Mouse (Mus musculus) ES-E14 (cell line): Measurements from ENCODE around the gene Trim59. TPM values are rescaled to one million over a fixed set of nuclear protein-coding genes. Genes with fewer than 3 reads are reported as not detected.

Experiments used
- DNase-seq: peaks from one replicate; pipeline ENCODE4 v3.0.0-alpha.2; 2013; ENCODE audit warnings: low read depth, low spot score
- H3K27ac ChIP-seq: 2 replicates; pipeline ENCODE4 v1.5.1; 2012; ENCODE audit warnings: low read depth, mild to moderate bottlenecking, low read length, moderate library complexity, mixed read lengths; ENCODE audit not compliant: poor library complexity, insufficient read depth, severe bottlenecking
- H3K36me3 ChIP-seq: 2 replicates; pipeline ENCODE4 v1.6.1; 2012; ENCODE audit warnings: mild to moderate bottlenecking, low read length, moderate library complexity, mixed read lengths; ENCODE audit not compliant: control insufficient read depth, poor library complexity, insufficient read depth, severe bottlenecking
- H3K4me1 ChIP-seq, 2 experiments: fragments of 150-350 bp in 1 of 2; sonication (generic) in 1 of 2; 2 replicates each; pipeline ENCODE4 v1.6.1; 2012; ENCODE audit warnings: low read length in 2 of 2, mild to moderate bottlenecking in 1 of 2, mixed read lengths in 1 of 2; ENCODE audit not compliant: control insufficient read depth in 2 of 2, insufficient read depth in 2 of 2, poor library complexity in 1 of 2
- H3K4me3 ChIP-seq, 2 experiments: fragments of 150-350 bp in 1 of 2; sonication (generic) in 1 of 2; 2 replicates each; pipeline ENCODE4 v1.5.1; 2012; ENCODE audit warnings: low read length in 2 of 2, low read depth in 1 of 2, mild to moderate bottlenecking in 1 of 2, mixed read lengths in 1 of 2; ENCODE audit not compliant: insufficient read depth in 1 of 2, poor library complexity in 1 of 2, severe bottlenecking in 1 of 2
- H3K9ac ChIP-seq: 2 replicates; pipeline ENCODE4 v1.6.1; 2012; ENCODE audit warnings: low read depth, mild to moderate bottlenecking, low read length, mixed read lengths; ENCODE audit not compliant: poor library complexity, insufficient read depth, severe bottlenecking
- H3K9me3 ChIP-seq: fragments of 150-350 bp; sonication (generic); 2 replicates; pipeline ENCODE4 v1.6.1; 2012; ENCODE audit warnings: low read depth, mild to moderate bottlenecking, low read length; ENCODE audit not compliant: control insufficient read depth, insufficient read depth
- CHD2 ChIP-seq: IDR thresholded peaks from 2 replicates; pipeline ENCODE4 v1.6.1; 2014; ENCODE audit warnings: mild to moderate bottlenecking, low read depth, low read length, inconsistent platforms
- HCFC1 ChIP-seq: IDR thresholded peaks from 2 replicates; pipeline ENCODE4 v1.6.1; 2012; ENCODE audit warnings: low read length, inconsistent platforms, borderline replicate concordance; ENCODE audit not compliant: insufficient read depth
- MAFK ChIP-seq: IDR thresholded peaks from 2 replicates; pipeline ENCODE4 v1.6.1; 2014; ENCODE audit warnings: mild to moderate bottlenecking, low read depth, low read length, inconsistent platforms; ENCODE audit not compliant: insufficient read depth
- ZC3H11A ChIP-seq: IDR thresholded peaks from 2 replicates; pipeline ENCODE4 v1.6.1; 2012; ENCODE audit warnings: low read depth, mild to moderate bottlenecking, inconsistent platforms, low read length, borderline replicate concordance
- ZNF384 ChIP-seq: IDR thresholded peaks from 2 replicates; pipeline ENCODE4 v1.6.1; 2012; ENCODE audit warnings: low read depth, low read length, inconsistent platforms
- in situ Hi-C, 2 experiments: fragments of 600-800 bp; cut with MboI; formaldehyde crosslinking; loops; one replicate each; pipeline ENCODE4 v1.15.1; 2025; ENCODE audit warnings: low sequenced_read_pairs in 2 of 2, inconsistent platforms in 1 of 2; ENCODE audit not compliant: unreplicated experiment in 2 of 2
- total RNA-seq: library from RNA; depleted of rRNA; stranded (reverse); fragments of 300-350 nt; gene quantifications from 2 replicates; pipeline ENCODE4 v1.2.3, GENCODE M21; 2012; rRNA removed

The Trim59 gene
- total RNA-seq, 1 experiment = 59.7 TPM

- H3K9me3 ChIP-seq = no peaks in the 10 kb centered on the region
- H3K9ac ChIP-seq = no peak overlapping the region
- no peak overlapping the region for H3K27ac ChIP-seq
- in situ Hi-C loops = no loop called here
- no peaks in the 10 kb centered on the region for H3K4me1 ChIP-seq
- TF ChIP-seq ZNF384 = no peak
- TF ChIP-seq MAFK = no peak
- TF ChIP-seq ZC3H11A = no peak
- TF ChIP-seq CHD2 = no peak
- TF ChIP-seq HCFC1 = no peak
- H3K4me3 ChIP-seq = no peak overlapping the region
- DNase-seq = no peak
- no peaks in the 10 kb centered on the region for H3K36me3 ChIP-seq
Observed at GRCm38 (mm10) chr3:68986550-68986949, 58.0 kb downstream of the Trim59 start.

Other genes with a start within 250 kb of the Trim59 start
- 0.98 and 1.7 TPM in 2 replicates for gene 1110032F04Rik, start 175.2 kb downstream of the Trim59 start, total RNA-seq
- 9.9 and 16.5 TPM in 2 replicates for gene Ift80, start 40.2 kb downstream of the Trim59 start, total RNA-seq
- gene Smc4, start 40.0 kb downstream of the Trim59 start, total RNA-seq = 63.7 and 91.4 TPM in 2 replicates
- 21.2 and 33.8 TPM in 2 replicates for gene Kpna4, start 82.4 kb upstream of the Trim59 start, total RNA-seq
- gene Arl14, start 177.7 kb upstream of the Trim59 start, total RNA-seq = not detected in 2 replicates